Mouse (Mus musculus) megakaryocyte, embryonic 14.5 days (primary cell): Measurements from ENCODE around the gene Tmem169. TPM values are rescaled to one million over a fixed set of nuclear protein-coding genes. Genes with fewer than 3 reads are reported as not detected.

Experiments used
- H3K27me3 ChIP-seq: replicated peaks from 2 replicates; pipeline ENCODE3; 2012; ENCODE audit warnings: inconsistent platforms
- H3K36me3 ChIP-seq: replicated peaks from 2 replicates; pipeline ENCODE3; 2012; ENCODE audit warnings: low read length, inconsistent platforms, mixed read lengths
- H3K4me1 ChIP-seq: 2 replicates; pipeline ENCODE4 v1.6.1; 2012; ENCODE audit warnings: inconsistent platforms
- H3K4me3 ChIP-seq: replicated peaks from 2 replicates; pipeline ENCODE3; 2012; ENCODE audit warnings: moderate library complexity, mild to moderate bottlenecking, inconsistent platforms
- H3K9me3 ChIP-seq: 2 replicates; pipeline ENCODE4 v1.6.1; 2012; ENCODE audit warnings: inconsistent platforms
- FLI1 ChIP-seq: IDR thresholded peaks from 2 replicates; pipeline ENCODE4 v1.6.1; 2012; ENCODE audit warnings: low read length, inconsistent platforms, mixed read lengths
- GATA1 ChIP-seq: IDR thresholded peaks from 3 replicates; pipeline ENCODE4 v1.6.1; 2012; ENCODE audit warnings: mixed read lengths, low read length, inconsistent platforms, borderline replicate concordance
- polyA plus RNA-seq: library from polyadenylated mRNA; stranded (reverse); fragments of >175 nt; gene quantifications from 2 replicates; pipeline ENCODE4 v1.2.3, GENCODE M21; 2012; ENCODE audit warnings: low replicate concordance; ENCODE audit not compliant: insufficient read depth

Tmem169 gene
- polyA plus RNA-seq, 1 experiment = 0.03 TPM

DNA sequence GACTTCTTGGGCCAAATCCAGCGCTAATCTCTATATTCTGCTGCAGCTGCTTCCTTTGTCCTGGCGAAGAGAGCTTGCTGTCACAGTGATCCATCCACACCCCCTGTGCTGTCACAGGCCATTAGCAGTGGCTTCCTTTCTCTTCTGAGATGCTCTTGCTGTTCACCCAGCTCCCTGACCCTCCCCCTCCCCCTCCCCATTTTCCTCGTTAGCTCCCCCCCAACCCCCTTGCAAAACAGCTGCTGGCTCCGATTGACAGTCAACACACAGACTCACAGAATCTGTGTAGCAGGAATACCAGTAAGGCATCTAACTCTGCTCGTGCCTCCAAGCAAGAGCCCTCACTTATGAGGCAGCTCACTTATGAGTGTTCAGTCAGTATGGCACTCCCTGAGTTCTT lies 2.7 kb downstream of the Tmem169 start:
- no peaks in the 10 kb centered on the region for H3K9me3 ChIP-seq
- no peak overlapping the region for H3K4me3 ChIP-seq
- no peaks in the 10 kb centered on the region for H3K36me3 ChIP-seq
- no peak for TF ChIP-seq GATA1
- peaks cover 31% of the 10 kb centered on the region for H3K27me3 ChIP-seq
- H3K4me1 ChIP-seq = peaks cover 42% of the 10 kb centered on the region

DNA sequence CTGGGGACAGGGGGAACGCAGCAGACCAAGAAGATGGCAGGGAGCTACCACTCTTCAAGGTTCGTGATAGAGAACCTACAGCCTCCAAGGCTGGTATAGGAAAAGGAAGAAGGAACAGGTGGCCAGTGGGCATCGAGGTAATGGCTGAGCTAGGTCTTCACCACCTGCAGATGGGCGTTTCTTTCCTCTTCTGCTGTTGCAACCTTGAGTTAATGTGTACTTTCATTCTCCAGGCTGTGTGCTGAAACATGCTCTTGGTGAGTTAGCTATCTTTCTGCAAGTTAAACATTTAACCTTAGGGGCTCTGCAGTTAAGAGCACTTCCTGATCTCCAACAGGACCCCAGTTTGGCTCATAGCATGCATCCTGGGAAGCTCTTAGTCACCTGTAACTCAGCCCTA lies 3.7 kb downstream of the Tmem169 start:
- Histone ChIP-seq H3K9me3 (no peaks in the 10 kb centered on the region), H3K4me3 (no peak overlapping the region), H3K27me3 (peaks cover 31% of the 10 kb centered on the region), H3K4me1 (peaks cover 37% of the 10 kb centered on the region), H3K36me3 (no peaks in the 10 kb centered on the region)
- TF ChIP-seq FLI1 (no peak), GATA1 (no peak)

DNA sequence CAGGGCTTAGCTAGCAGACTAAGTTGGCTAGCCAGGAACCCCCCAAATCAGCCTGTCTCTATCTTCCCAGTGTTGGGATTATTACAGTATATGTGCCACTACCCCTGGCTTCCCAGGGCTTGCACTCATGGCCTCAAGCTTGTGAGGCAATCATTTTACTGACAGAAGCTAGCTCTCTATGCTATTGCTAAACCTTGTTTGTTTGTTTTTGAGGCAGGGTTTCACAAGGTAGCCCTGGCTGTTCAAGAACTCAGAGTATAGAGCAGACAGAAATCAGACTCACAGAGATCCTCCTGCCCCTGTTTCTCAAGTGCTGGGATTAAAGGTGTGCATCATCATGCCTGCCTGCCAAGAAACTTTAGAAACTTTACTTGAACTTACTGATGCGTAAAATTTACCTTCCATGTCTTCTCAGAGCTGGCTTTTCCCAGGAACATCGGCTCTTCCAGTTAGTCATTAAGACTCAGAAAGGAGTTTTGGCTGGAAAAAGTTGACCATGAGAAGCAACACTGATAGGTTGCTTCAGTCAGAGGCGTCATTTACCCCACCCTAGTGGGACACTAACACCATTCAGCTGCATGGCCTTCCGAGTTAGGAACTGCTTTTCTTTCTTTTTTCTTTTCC lies 4.5 kb downstream of the Tmem169 start:
- no peak for TF ChIP-seq GATA1
- no peak for TF ChIP-seq FLI1
- Histone ChIP-seq H3K27me3 (peaks cover 31% of the 10 kb centered on the region), H3K36me3 (no peaks in the 10 kb centered on the region), H3K4me1 (peaks cover 33% of the 10 kb centered on the region), H3K9me3 (no peaks in the 10 kb centered on the region), H3K4me3 (no peak overlapping the region)

DNA sequence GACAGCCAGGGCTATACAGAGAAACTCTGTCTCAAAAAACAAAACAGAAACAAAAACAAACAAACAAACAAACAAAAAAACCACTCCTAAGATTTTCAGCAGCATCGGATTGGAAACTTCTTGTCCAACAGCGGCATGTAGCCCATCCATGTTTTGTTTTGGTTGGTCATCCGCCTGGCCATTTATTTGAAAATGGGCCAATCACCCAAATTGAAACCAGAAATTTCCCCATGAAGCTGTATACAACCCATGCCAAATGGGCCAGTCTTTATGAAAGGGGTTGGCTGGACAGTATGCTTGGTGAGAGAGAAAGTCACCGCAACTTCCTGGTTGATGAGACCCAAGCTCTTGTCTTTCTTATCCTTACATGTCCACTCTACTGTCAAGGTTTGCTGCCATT lies 6.7 kb downstream of the Tmem169 start:
- H3K27me3 ChIP-seq = peaks cover 28% of the 10 kb centered on the region
- TF ChIP-seq FLI1 (no peak), GATA1 (no peak)
- H3K4me1 ChIP-seq = peaks cover 24% of the 10 kb centered on the region
- H3K9me3 ChIP-seq = no peaks in the 10 kb centered on the region
- H3K36me3 ChIP-seq = no peaks in the 10 kb centered on the region
- no peak overlapping the region for H3K4me3 ChIP-seq

DNA sequence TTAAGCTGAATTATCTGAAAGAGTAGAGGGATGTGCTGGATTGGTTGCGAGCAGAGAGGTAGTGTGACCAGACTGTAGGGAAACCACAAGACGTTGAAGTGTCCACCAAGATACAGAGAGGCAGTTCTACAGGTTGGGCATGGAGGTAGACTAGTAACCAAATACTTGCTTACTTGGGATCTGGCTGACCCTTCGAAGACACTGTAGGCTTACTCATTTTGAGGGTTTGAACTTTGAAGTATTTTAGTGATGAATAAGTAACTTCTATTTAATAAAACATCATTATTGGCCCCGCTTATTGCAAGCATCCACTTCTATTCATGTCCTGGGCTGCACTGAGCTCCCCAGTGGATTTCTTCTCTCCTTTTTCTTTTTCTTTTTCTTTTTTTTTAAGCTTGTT lies 7.3 kb downstream of the Tmem169 start:
- H3K4me3 ChIP-seq = no peak overlapping the region
- no peaks in the 10 kb centered on the region for H3K36me3 ChIP-seq
- H3K27me3 ChIP-seq = peaks cover 25% of the 10 kb centered on the region
- no peaks in the 10 kb centered on the region for H3K9me3 ChIP-seq
- TF ChIP-seq FLI1 (no peak), GATA1 (no peak)
- peaks cover 24% of the 10 kb centered on the region for H3K4me1 ChIP-seq

DNA sequence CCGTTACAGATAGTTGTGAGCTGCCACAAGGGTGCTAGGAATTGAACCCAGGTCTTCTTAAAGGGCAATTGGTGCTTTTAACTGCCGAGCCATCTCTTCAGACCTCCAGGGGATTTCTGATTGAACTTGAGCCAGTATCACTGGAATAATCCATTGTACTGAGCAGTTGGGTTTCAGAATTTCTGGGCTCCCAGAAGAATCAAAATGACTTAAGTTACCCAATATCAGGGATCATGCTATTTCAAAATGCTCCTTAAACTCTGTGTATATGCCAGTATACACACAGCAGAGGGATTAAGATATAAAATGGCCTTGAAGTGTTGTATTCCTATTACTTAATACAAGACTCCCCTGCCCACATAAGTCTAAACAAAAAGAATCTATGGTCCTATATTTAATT lies 7.8 kb downstream of the Tmem169 start:
- H3K4me1 ChIP-seq = peaks cover 20% of the 10 kb centered on the region
- H3K9me3 ChIP-seq = no peaks in the 10 kb centered on the region
- no peak overlapping the region for H3K4me3 ChIP-seq
- H3K27me3 ChIP-seq = peaks cover 22% of the 10 kb centered on the region
- no peak for TF ChIP-seq GATA1
- no peak for TF ChIP-seq FLI1
- H3K36me3 ChIP-seq = no peaks in the 10 kb centered on the region

DNA sequence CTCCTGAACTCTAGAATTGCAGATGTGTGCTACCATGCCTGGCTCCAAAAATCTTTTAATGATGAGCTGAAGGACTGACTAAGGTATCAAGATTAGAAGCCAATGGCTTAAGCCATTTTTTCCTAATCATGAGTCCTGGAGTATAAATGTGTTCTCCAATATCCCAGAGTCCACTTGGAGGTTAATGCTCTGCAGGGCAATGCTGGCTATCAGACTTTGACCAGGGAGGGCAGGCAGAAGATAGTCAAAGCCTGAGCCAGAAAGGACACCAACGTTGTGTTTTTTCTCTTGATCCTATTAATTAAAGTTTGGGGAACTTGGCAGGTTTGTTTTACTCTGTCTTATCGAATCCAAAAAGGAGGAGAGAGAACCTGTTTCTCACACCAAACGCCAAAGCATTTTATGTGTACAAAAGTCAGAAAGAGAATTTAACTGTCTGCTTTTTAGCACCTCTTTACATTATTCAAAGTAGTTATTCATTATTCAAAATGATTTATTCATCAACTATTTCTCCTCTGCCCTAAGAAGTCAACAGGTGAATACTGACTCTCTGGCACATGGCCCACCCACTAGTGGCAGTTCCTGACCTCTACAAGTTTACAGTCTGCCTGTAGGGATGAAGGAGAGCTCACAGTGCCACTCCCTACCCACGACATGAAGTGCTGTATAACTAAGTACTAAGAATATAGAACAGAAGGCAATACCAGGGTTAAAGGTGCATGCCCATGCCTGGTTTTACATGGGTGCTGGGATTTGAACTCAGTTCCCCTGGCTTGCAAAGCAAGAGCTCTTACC lies 9.9 kb downstream of the Tmem169 start:
- no peak overlapping the region for H3K4me3 ChIP-seq
- H3K4me1 ChIP-seq = peaks cover 16% of the 10 kb centered on the region
- TF ChIP-seq FLI1 = no peak
- no peak for TF ChIP-seq GATA1
- peaks cover 7% of the 10 kb centered on the region for H3K27me3 ChIP-seq
- no peaks in the 10 kb centered on the region for H3K9me3 ChIP-seq
- no peaks in the 10 kb centered on the region for H3K36me3 ChIP-seq

DNA sequence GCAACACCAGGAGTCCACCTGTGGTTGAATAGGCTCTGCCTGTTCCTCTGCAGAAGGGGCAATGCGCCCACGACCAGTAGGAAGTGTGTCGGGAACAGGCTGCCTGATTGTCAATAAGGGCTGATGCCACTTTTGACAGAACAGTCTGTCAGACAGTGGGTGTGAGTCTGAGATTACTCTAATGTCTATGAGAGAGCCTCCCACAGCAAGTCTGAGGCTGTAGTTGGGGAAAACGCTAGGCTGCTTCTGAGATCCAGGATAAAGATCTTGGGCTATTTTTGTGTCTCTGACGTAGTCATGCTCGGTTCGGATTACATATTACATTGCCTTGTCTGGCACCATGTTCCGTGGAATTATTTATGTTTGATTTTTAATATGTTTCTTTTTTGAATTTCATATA lies 11.6 kb downstream of the Tmem169 start:
- no peak for TF ChIP-seq GATA1
- no peak for TF ChIP-seq FLI1
- Histone ChIP-seq H3K27me3 (peaks cover 13% of the 10 kb centered on the region), H3K9me3 (no peaks in the 10 kb centered on the region), H3K4me3 (no peak overlapping the region), H3K36me3 (no peaks in the 10 kb centered on the region), H3K4me1 (peaks cover 10% of the 10 kb centered on the region)

DNA sequence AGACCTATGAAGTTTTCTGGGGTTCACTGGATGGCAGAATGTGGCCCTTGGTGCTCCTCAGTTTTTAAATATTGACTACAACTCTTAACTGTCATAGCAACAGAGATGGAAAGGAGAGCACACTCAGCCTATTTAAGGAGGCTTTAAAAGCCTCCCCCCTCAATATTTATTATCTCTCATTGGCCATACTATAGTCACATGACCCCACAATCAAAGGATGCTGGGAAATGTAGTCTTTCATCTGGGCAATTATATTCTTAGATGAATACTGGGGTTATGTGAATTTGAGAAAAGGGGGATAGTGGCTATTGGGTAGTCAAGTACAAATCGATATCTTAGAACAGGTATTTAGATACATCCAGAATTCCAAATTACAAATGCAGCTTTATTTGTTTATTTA lies 17.7 kb downstream of the Tmem169 start:
- TF ChIP-seq FLI1 = no peak
- no peak for TF ChIP-seq GATA1
- H3K9me3 ChIP-seq = peaks cover 3% of the 10 kb centered on the region; the same call in 1 of the 2 replicates
- peaks cover 11% of the 10 kb centered on the region for H3K27me3 ChIP-seq
- H3K4me3 ChIP-seq = no peak overlapping the region
- no peaks in the 10 kb centered on the region for H3K36me3 ChIP-seq
- H3K4me1 ChIP-seq = peaks cover 14% of the 10 kb centered on the region

DNA sequence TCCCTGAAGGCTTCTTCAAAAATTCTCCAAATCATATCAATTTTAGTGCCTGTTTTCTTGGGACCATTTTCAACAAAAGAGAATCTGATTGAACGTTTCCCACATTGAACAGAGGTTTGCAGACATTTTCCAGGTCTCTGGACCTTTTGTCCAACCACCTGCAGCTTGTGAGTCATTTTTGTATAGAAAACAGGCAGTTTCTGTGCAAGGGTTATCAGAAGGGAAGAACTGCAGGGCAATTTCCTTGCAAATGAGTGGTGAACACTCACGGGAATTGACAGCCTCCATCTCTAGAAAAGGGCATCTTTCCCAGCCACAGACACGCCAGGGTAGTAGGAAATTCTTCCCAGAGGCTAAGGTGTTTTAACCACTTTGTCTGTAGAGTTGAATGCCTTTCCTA lies 22.1 kb downstream of the Tmem169 start:
- TF ChIP-seq FLI1 (no peak), GATA1 (no peak)
- H3K4me1 ChIP-seq = peaks cover 20% of the 10 kb centered on the region
- H3K36me3 ChIP-seq = no peaks in the 10 kb centered on the region
- no peaks in the 10 kb centered on the region for H3K27me3 ChIP-seq
- no peak overlapping the region for H3K4me3 ChIP-seq
- H3K9me3 ChIP-seq = peaks cover 3% of the 10 kb centered on the region; the same call in 1 of the 2 replicates
